Mouse (Mus musculus): ENCODE data around the gene Nell1. TPM values are rescaled to one million over a fixed set of nuclear protein-coding genes. Genes with fewer than 3 reads are reported as not detected.

The Nell1 gene
- 1.1 and 2.4 TPM in 2 replicates for polyA plus RNA-seq (2012; rRNA removed)

DNA sequence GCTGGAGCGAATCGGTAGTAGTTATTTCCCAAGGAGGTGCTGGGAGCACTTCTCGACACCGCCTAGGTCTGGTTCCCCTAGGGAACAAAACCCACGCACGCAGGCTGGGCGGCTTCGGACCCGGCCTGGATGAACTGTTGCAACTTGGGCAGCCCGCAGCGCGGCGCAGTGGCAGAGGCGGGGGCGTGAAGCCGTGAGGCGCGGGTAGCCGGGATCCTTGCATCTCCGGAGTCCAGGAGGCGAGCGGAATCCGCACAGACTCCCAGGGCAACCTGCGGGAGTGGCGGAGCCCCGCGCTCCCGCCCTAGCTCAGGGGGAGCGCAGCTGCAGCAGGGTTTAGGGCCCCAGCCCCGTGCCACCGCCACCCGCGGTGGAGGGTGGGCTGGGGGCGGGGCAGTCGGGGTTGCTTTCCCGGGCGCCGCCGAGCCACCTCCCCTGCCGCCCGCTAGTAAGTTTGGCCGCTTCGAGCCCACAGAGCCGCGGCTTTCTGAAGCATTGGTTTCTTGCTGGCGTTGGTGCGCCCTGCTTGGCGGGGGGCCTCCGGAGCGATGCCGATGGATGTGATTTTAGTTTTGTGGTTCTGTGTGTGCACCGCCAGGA, at the start of gene Nell1:
Gene Nell1 (plus strand): TSS at position 24 of the 600 bp plus-strand sequence.

GRCm38 (mm10) chr7:50598890-50599289, 624.2 kb downstream of the Nell1 start, which contains the start of gene 4933405O20Rik:
TSS of gene 4933405O20Rik (plus strand) at chr7:50599190.

Other genes starting within 250 kb of the Nell1 start
- 5.8 and 9.7 TPM in 2 replicates for gene Htatip2, start 215.7 kb upstream of the Nell1 start, polyA plus RNA-seq (2012; rRNA removed)
- 45.5 and 95.5 TPM in 2 replicates for gene Prmt3, start 196.5 kb upstream of the Nell1 start, polyA plus RNA-seq (2012; rRNA removed)
- gene Slc6a5, start 64.7 kb upstream of the Nell1 start, polyA plus RNA-seq (2012; rRNA removed): 0.14 and 4.2 TPM in 2 replicates

All from central nervous system, embryonic 11.5 days (tissue).